Mouse (Mus musculus) CH12.LX (cell line): ENCODE results near the gene Cfap44. TPM values are rescaled to one million over a fixed set of nuclear protein-coding genes. Genes with fewer than 3 reads are reported as not detected.

ENCODE experiments used
- DNase-seq: peaks from one replicate; pipeline ENCODE4 v3.0.0-alpha.2; 2013; ENCODE audit errors: extremely low read depth
- H3K27ac ChIP-seq: 2 replicates; pipeline ENCODE4 v1.5.1; 2012; ENCODE audit warnings: low read depth, mild to moderate bottlenecking, control low read depth, moderate library complexity; ENCODE audit not compliant: insufficient read depth
- H3K27me3 ChIP-seq: replicated peaks from 2 replicates; pipeline ENCODE3; 2012; ENCODE audit warnings: inconsistent platforms
- H3K36me3 ChIP-seq, 2 experiments: replicated peaks in 1 of 2; 2 replicates each; pipeline versions ENCODE3 to v1.6.1; 2012; ENCODE audit warnings: inconsistent platforms in 1 of 2, low read length in 1 of 2, mild to moderate bottlenecking in 1 of 2, mixed read lengths in 1 of 2, moderate library complexity in 1 of 2; ENCODE audit not compliant: control insufficient read depth in 1 of 2, insufficient read depth in 1 of 2
- H3K4me1 ChIP-seq, 2 experiments: 2 replicates each; pipeline ENCODE4 v1.6.1; 2012; ENCODE audit warnings: inconsistent platforms in 1 of 2, moderate library complexity in 1 of 2; ENCODE audit not compliant: insufficient read depth in 2 of 2, control insufficient read depth in 1 of 2
- H3K4me2 ChIP-seq: 2 replicates; pipeline ENCODE4 v1.6.1; 2012; ENCODE audit warnings: low read depth, mild to moderate bottlenecking, control low read depth; ENCODE audit not compliant: poor library complexity, insufficient read depth, severe bottlenecking
- H3K4me3 ChIP-seq, 3 experiments: fragments of 150-350 bp in 1 of 3; sonication (generic) in 1 of 3; replicated peaks in 1 of 3; 2 replicates each; pipeline versions ENCODE3 to v1.5.1; 2011 to 2012; ENCODE audit warnings: low read depth in 2 of 3, low read length in 2 of 3, mild to moderate bottlenecking in 2 of 3, moderate library complexity in 2 of 3, control low read depth in 1 of 3, improper control_type of control experiment in 1 of 3, inconsistent platforms in 1 of 3, mixed read lengths in 1 of 3; ENCODE audit not compliant: poor library complexity in 1 of 3
- H3K79me2 ChIP-seq: replicated peaks from 2 replicates; pipeline ENCODE4 v1.6.1; 2012; ENCODE audit warnings: mild to moderate bottlenecking, moderate library complexity; ENCODE audit not compliant: control insufficient read depth, poor library complexity, insufficient read depth, severe bottlenecking; ENCODE audit errors: extremely low read depth
- H3K9ac ChIP-seq: 2 replicates; pipeline ENCODE4 v1.6.1; 2012; ENCODE audit warnings: low read depth, mild to moderate bottlenecking, control low read depth, moderate library complexity; ENCODE audit not compliant: insufficient read depth
- H3K9me3 ChIP-seq: replicated peaks from 2 replicates; pipeline ENCODE3; 2012; ENCODE audit warnings: low read length, inconsistent platforms, mixed read lengths
- CTCF ChIP-seq, 2 experiments: IDR thresholded peaks in 1 of 2; conservative IDR thresholded peaks in 1 of 2; 2 replicates each; pipeline ENCODE4 v1.5.1; 2011 to 2012; ENCODE audit warnings: low read depth in 2 of 2, low read length in 2 of 2, improper control_type of control experiment in 1 of 2, inconsistent platforms in 1 of 2, mild to moderate bottlenecking in 1 of 2, moderate library complexity in 1 of 2
- IRF4 ChIP-seq: IDR thresholded peaks from 2 replicates; pipeline ENCODE4 v1.6.1; 2014; ENCODE audit warnings: low read depth, mild to moderate bottlenecking, inconsistent platforms, low read length, improper control_type of control experiment
- KAT2A ChIP-seq: IDR thresholded peaks from 2 replicates; pipeline ENCODE4 v1.6.1; 2012; ENCODE audit warnings: low read length, improper control_type of control experiment, inconsistent platforms; ENCODE audit not compliant: insufficient replicate concordance
- MAX ChIP-seq: IDR thresholded peaks from 2 replicates; pipeline ENCODE4 v1.6.1; 2011; ENCODE audit warnings: low read length, improper control_type of control experiment
- MAZ ChIP-seq: IDR thresholded peaks from 2 replicates; pipeline ENCODE4 v1.6.1; 2012; ENCODE audit warnings: low read depth, mild to moderate bottlenecking, inconsistent platforms, low read length, improper control_type of control experiment, moderate library complexity
- MEF2A ChIP-seq: IDR thresholded peaks from 2 replicates; pipeline ENCODE4 v1.6.1; 2014; ENCODE audit warnings: low read depth, mild to moderate bottlenecking, inconsistent platforms, low read length, improper control_type of control experiment, borderline replicate concordance
- MXI1 ChIP-seq: IDR thresholded peaks from 2 replicates; pipeline ENCODE4 v1.6.1; 2011; ENCODE audit warnings: mild to moderate bottlenecking, low read depth, low read length, improper control_type of control experiment
- PAX5 ChIP-seq: IDR thresholded peaks from 2 replicates; pipeline ENCODE4 v1.6.1; 2012; ENCODE audit warnings: low read length, inconsistent platforms, mixed read lengths
- POLR2A ChIP-seq: IDR thresholded peaks from 2 replicates; pipeline ENCODE4 v1.6.1; 2011; ENCODE audit warnings: low read depth, mild to moderate bottlenecking, improper control_type of control experiment, low read length
- RCOR1 ChIP-seq: conservative IDR thresholded peaks from 2 replicates; pipeline ENCODE4 v1.6.1; 2012; ENCODE audit warnings: low read depth, mild to moderate bottlenecking, inconsistent platforms, low read length, improper control_type of control experiment
- TBP ChIP-seq: conservative IDR thresholded peaks from 2 replicates; pipeline ENCODE4 v1.6.1; 2011; ENCODE audit warnings: low read depth, low read length, improper control_type of control experiment
- UBTF ChIP-seq: IDR thresholded peaks from 2 replicates; pipeline ENCODE4 v1.6.1; 2012; ENCODE audit warnings: low read depth, mild to moderate bottlenecking, inconsistent platforms, low read length, improper control_type of control experiment, moderate library complexity
- USF1 ChIP-seq: IDR thresholded peaks from 2 replicates; pipeline ENCODE4 v1.6.1; 2014; ENCODE audit warnings: low read depth, mild to moderate bottlenecking, inconsistent platforms, low read length, improper control_type of control experiment
- USF2 ChIP-seq: conservative IDR thresholded peaks from 2 replicates; pipeline ENCODE4 v1.6.1; 2011; ENCODE audit warnings: low read depth, low read length, improper control_type of control experiment
- ZKSCAN1 ChIP-seq: IDR thresholded peaks from 2 replicates; pipeline ENCODE4 v1.6.1; 2012; ENCODE audit warnings: low read depth, inconsistent platforms, low read length, improper control_type of control experiment, borderline replicate concordance
- ZNF384 ChIP-seq: IDR thresholded peaks from 2 replicates; pipeline ENCODE4 v1.6.1; 2012; ENCODE audit warnings: low read depth, low read length, improper control_type of control experiment, inconsistent platforms
- dilution Hi-C: fragments of 300-500 bp; cut with MboI; formaldehyde crosslinking; loops from 2 replicates; pipeline ENCODE4 v1.14.3; 2020; ENCODE audit warnings: low sequenced_read_pairs; ENCODE audit not compliant: extremely low pct_unique_long_range_greater_than_20kb, extremely low pct_ligation_motif_present
- in situ Hi-C: fragments of 300-500 bp; cut with MboI; formaldehyde crosslinking; loops from 3 replicates; pipeline ENCODE4 v1.14.3; 2019; ENCODE audit warnings: low sequenced_read_pairs, low pct_ligation_motif_present, low pct_unique_long_range_greater_than_20kb, mixed read lengths
- polyA plus RNA-seq: library from polyadenylated mRNA; unstranded; fragments of >175 nt; gene quantifications from 2 replicates; pipeline ENCODE4 v1.2.1, GENCODE M21; 2012; ENCODE audit warnings: low read depth; ENCODE audit not compliant: insufficient read length
- total RNA-seq, 2 experiments: library from RNA; depleted of rRNA; stranded (reverse); fragments of 300-350 nt in 1 of 2; fragments of >200 nt in 1 of 2; gene quantifications; 2 replicates each; pipeline ENCODE4 v1.2.3; 2012 to 2014

Gene Cfap44
- total and polyA plus RNA-seq, 3 experiments: not detected

DNA sequence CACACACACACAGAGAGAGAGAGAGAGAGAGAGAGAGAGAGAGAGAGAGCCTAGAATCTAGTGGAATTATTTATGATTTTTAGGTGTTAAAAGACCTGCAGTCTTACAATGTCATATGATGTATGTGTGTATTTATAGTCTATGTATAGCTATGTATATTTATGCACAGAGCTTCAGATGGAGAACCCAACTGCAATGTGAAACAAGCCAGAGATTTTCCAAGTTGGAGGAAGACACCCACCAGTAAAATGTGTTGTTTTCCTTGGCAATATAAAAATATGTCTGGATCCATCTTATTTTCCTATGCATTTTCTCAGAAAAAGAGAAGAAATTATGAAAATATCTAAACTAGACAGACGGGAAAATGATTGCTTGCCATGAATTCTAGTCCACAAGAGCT is 131.4 kb downstream of the Cfap44 start:
- Histone ChIP-seq H3K9me3 (no peaks in the 10 kb centered on the region), H3K36me3 (no peaks in the 10 kb centered on the region), H3K4me1 (peaks cover 9 to 24% of the 10 kb centered on the region in 2 experiments; a peak in 3 of 4 replicates), H3K4me2 (no peak overlapping the region), H3K27me3 (no peaks in the 10 kb centered on the region), H3K9ac (no peak overlapping the region), H3K27ac (no peak overlapping the region), H3K4me3 (no peak overlapping the region), H3K79me2 (no peaks in the 10 kb centered on the region)
- in situ Hi-C loops: no loop called here
- no peak for TF ChIP-seq RCOR1
- no peak for TF ChIP-seq USF1
- TF ChIP-seq TBP: no peak
- no peak for TF ChIP-seq MEF2A
- no peak for DNase-seq
- dilution Hi-C loops: no loop called here

DNA sequence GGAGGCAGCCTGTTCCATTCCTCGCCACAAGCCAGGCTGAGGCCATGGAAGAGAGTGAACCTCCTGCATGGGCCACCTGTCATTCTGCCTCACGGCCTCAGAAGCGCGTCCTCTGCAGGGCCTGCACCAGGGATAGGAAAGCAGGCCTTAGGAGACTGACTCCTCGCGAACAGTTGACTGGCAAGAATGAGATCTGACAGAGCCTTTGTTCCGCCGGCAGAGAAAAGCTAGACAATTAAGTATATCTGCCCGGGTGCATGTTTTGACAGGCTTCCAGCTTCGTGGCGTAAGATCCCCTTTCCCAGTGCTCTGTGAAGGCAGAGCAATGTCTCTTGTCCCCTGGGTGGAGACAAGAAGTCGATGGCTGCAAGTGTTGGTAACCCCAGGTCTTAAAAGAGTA is 132.1 kb downstream of the Cfap44 start:
- dilution Hi-C loops (no loop called here), in situ Hi-C loops (no loop called here)
- Histone ChIP-seq H3K36me3 (no peaks in the 10 kb centered on the region), H3K9me3 (no peaks in the 10 kb centered on the region), H3K9ac (no peak overlapping the region), H3K79me2 (no peaks in the 10 kb centered on the region), H3K4me3 (no peak overlapping the region), H3K27me3 (no peaks in the 10 kb centered on the region), H3K4me1 (peaks cover 9 to 24% of the 10 kb centered on the region in 2 experiments; a peak in 3 of 4 replicates), H3K27ac (no peak overlapping the region), H3K4me2 (no peak overlapping the region)
- DNase-seq: no peak
- TF ChIP-seq POLR2A: no peak
- no peak for TF ChIP-seq MAX
- no peak for TF ChIP-seq ZKSCAN1
- TF ChIP-seq MAZ: no peak
- TF ChIP-seq UBTF: no peak
- no peak for TF ChIP-seq TBP
- no peak for TF ChIP-seq USF2
- no peak for TF ChIP-seq PAX5
- no peak for TF ChIP-seq CTCF (conservative IDR thresholded peaks at IDR 0.05 in 1 of 2, IDR thresholded peaks at IDR 0.05 in 1 of 2; ENCODE audit: low read depth in 2 of 2, low read length in 2 of 2)
- TF ChIP-seq ZNF384: no peak
- no peak for TF ChIP-seq RCOR1
- TF ChIP-seq KAT2A: no peak
- TF ChIP-seq MXI1: no peak
- TF ChIP-seq IRF4: no peak
- TF ChIP-seq USF1: no peak
